Mouse (Mus musculus): ENCODE measurements around the gene Sult4a1. TPM values are rescaled to one million over a fixed set of nuclear protein-coding genes. Genes with fewer than 3 reads are reported as not detected.
A peak's percentile ranks its signal among the peaks of the same experiment; 100 is the strongest.

Sult4a1 gene
- total and polyA plus RNA-seq, 3 experiments: 0.20 to 0.86 TPM; not detected in 1

- TF ChIP-seq POLR2A (IDR thresholded peaks at IDR 0.05; ENCODE audit: insufficient read depth, low read depth, low read length): no peak
- no peak for TF ChIP-seq EP300 (IDR thresholded peaks at IDR 0.05; ENCODE audit: insufficient read depth, low read depth, low read length)
- TF ChIP-seq CTCF (IDR thresholded peaks at IDR 0.05): no peak
- Histone ChIP-seq H3K27ac (no peak within 1 kb of the TSS), H3K79me2 (replicated peaks; ENCODE audit: control insufficient read depth, insufficient read depth, low read length) (no peaks in the 10 kb centered on the region), H3K36me3 (ENCODE audit: control insufficient read depth, insufficient read depth, low read length) (no peaks in the 10 kb centered on the region), H3K27me3 (ENCODE audit: control insufficient read depth, insufficient read depth, low read length) (no peaks in the 10 kb centered on the region), H3K4me1 (ENCODE audit: control insufficient read depth, insufficient read depth, low read length) (no peaks in the 10 kb centered on the region), H3K4me3 (no peak within 1 kb of the TSS), H3K9ac (ENCODE audit: low read depth, low read length) (no peak within 1 kb of the TSS)
- WGBS: 59% methylated on average over 8 of the region's 8 CpGs
- intact Hi-C loops (cut with DNase I): loop anchor here (5.0 kb wide), 2 partner anchors 44 to 489 kb away; partner anchors contain the start of gene Pnpla3
- no peak for DNase-seq
Observed at GRCm38 (mm10) chr15:84123075-84123474, 17.5 kb upstream of the Sult4a1 start, which contains the start of gene Pnpla5. Gene Pnpla5 (minus strand): TSS chr15:84123175.

DNA sequence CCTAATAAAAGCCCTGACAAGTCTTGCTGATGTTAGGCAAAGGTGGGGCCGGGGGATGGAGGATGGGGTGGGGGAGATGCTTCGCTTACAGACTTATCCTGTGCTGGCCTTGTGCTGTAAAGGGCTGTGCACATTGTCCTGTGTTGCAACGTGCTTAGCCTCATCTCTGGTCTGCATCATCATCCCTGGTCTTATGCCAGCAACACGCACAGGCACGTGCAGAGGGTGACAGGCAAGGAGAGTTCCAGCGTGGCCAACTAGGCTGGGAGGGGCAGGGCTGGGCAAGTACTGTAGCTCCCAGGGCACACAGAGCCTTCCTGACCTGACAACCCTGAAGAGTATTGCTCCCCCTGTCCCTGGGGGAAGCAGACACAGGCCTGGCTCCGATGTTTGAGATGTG is 15.5 kb upstream of the Sult4a1 start:
- Histone ChIP-seq H3K79me2 (replicated peaks; ENCODE audit: control insufficient read depth, insufficient read depth, low read length) (no peaks in the 10 kb centered on the region), H3K4me1 (ENCODE audit: control insufficient read depth, insufficient read depth, low read length) (no peaks in the 10 kb centered on the region), H3K27ac (no peak overlapping the region), H3K4me3 (no peak overlapping the region), H3K36me3 (ENCODE audit: control insufficient read depth, insufficient read depth, low read length) (no peaks in the 10 kb centered on the region), H3K9ac (ENCODE audit: low read depth, low read length) (no peak overlapping the region), H3K27me3 (ENCODE audit: control insufficient read depth, insufficient read depth, low read length) (no peaks in the 10 kb centered on the region)
- no peak for DNase-seq
- intact Hi-C loops (cut with DNase I): loop anchor here (5.0 kb wide), 2 partner anchors 46 to 491 kb away; partner anchors contain the start of gene Pnpla3
- WGBS: 57% methylated on average over 7 of the region's 7 CpGs
- TF ChIP-seq CTCF (IDR thresholded peaks at IDR 0.05): no peak
- no peak for TF ChIP-seq EP300 (IDR thresholded peaks at IDR 0.05; ENCODE audit: insufficient read depth, low read depth, low read length)
- TF ChIP-seq POLR2A (IDR thresholded peaks at IDR 0.05; ENCODE audit: insufficient read depth, low read depth, low read length): no peak

DNA sequence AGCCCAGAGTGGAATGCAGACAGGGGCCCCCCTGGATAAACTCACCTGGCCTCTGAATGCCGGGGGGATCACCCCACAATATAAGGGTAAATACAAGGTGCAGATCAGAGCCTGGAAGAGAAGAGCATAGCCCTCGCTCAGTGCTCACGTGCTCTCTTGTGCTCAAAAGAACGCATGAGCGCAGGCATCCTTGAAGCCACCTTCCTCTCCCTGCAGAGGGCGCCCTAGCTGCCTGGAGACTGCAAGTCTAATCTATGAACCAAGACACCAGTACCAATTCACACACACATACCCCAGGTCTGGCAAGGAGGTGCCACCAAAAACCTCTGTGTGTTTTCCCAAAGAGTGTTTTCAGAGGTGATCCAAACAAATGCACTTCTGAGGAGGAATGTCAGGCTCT is 15.1 kb upstream of the Sult4a1 start:
- Histone ChIP-seq H3K27me3 (ENCODE audit: control insufficient read depth, insufficient read depth, low read length) (no peaks in the 10 kb centered on the region), H3K9ac (ENCODE audit: low read depth, low read length) (no peak overlapping the region), H3K36me3 (ENCODE audit: control insufficient read depth, insufficient read depth, low read length) (no peaks in the 10 kb centered on the region), H3K27ac (no peak overlapping the region), H3K4me3 (no peak overlapping the region), H3K4me1 (ENCODE audit: control insufficient read depth, insufficient read depth, low read length) (no peaks in the 10 kb centered on the region), H3K79me2 (replicated peaks; ENCODE audit: control insufficient read depth, insufficient read depth, low read length) (no peaks in the 10 kb centered on the region)
- DNase-seq: no peak
- intact Hi-C loops (cut with DNase I): loop anchor here (5.0 kb wide), 2 partner anchors 47 to 492 kb away; partner anchors contain the start of gene Pnpla3
- 28% methylated on average over 6 of the region's 6 CpGs for WGBS
- TF ChIP-seq POLR2A (IDR thresholded peaks at IDR 0.05; ENCODE audit: insufficient read depth, low read depth, low read length) (no peak), CTCF (IDR thresholded peaks at IDR 0.05) (peak; percentile 59), EP300 (IDR thresholded peaks at IDR 0.05; ENCODE audit: insufficient read depth, low read depth, low read length) (no peak)

- Histone ChIP-seq H3K79me2 (replicated peaks; ENCODE audit: control insufficient read depth, insufficient read depth, low read length) (no peaks in the 10 kb centered on the region), H3K27me3 (ENCODE audit: control insufficient read depth, insufficient read depth, low read length) (no peaks in the 10 kb centered on the region; the same call in 1 of the 2 replicates), H3K9ac (ENCODE audit: low read depth, low read length) (no peak overlapping the region), H3K4me1 (ENCODE audit: control insufficient read depth, insufficient read depth, low read length) (no peaks in the 10 kb centered on the region), H3K36me3 (ENCODE audit: control insufficient read depth, insufficient read depth, low read length) (no peaks in the 10 kb centered on the region), H3K27ac (no peak overlapping the region), H3K4me3 (no peak overlapping the region)
- intact Hi-C loops (cut with DNase I): loop anchor here (5.0 kb wide), 1 partner anchor 516 kb away; no protein-coding TSS in a partner anchor
- 90% methylated on average over 1 of the region's 1 CpGs for WGBS
- TF ChIP-seq EP300 (IDR thresholded peaks at IDR 0.05; ENCODE audit: insufficient read depth, low read depth, low read length) (no peak), CTCF (IDR thresholded peaks at IDR 0.05) (no peak), POLR2A (IDR thresholded peaks at IDR 0.05; ENCODE audit: insufficient read depth, low read depth, low read length) (no peak)
- DNase-seq: no peak
Observed at GRCm38 (mm10) chr15:84116466-84116865, 10.9 kb upstream of the Sult4a1 start.

DNA sequence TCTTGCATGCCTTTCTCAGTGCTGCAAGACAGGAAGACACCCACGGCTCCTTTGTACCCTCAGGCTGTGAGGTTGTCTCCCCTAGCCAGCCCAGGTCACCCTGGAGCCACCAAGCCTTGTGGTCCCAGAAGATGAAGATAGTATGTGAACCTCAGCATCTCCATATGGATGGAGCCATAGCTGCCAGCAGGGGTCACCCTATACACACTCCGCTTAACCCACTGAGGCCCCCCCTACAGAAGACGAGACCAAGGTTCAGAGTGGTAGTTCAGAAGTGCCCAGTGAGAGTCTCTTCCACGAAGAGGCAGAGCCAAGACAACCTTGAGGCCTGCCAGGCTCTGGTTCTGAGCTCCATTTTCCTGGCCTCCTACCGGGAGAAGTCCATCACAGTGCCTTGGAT is 10.2 kb upstream of the Sult4a1 start:
- H3K27me3 ChIP-seq (ENCODE audit: control insufficient read depth, insufficient read depth, low read length): no peaks in the 10 kb centered on the region; the same call in 1 of the 2 replicates
- no peaks in the 10 kb centered on the region for H3K36me3 ChIP-seq (ENCODE audit: control insufficient read depth, insufficient read depth, low read length)
- no peaks in the 10 kb centered on the region for H3K4me1 ChIP-seq (ENCODE audit: control insufficient read depth, insufficient read depth, low read length)
- 40% methylated on average over 5 of the region's 5 CpGs for WGBS
- no peak overlapping the region for H3K4me3 ChIP-seq
- intact Hi-C loops (cut with DNase I): loop anchor here (5.0 kb wide), 1 partner anchor 517 kb away; no protein-coding TSS in a partner anchor
- DNase-seq: no peak
- H3K27ac ChIP-seq: no peak overlapping the region
- H3K9ac ChIP-seq (ENCODE audit: low read depth, low read length): no peak overlapping the region
- H3K79me2 ChIP-seq (replicated peaks; ENCODE audit: control insufficient read depth, insufficient read depth, low read length): no peaks in the 10 kb centered on the region
- peak; percentile 62 for TF ChIP-seq CTCF (IDR thresholded peaks at IDR 0.05)
- TF ChIP-seq POLR2A (IDR thresholded peaks at IDR 0.05; ENCODE audit: insufficient read depth, low read depth, low read length): no peak

GRCm38 (mm10) chr15:84113873-84114272 is 8.3 kb upstream of the Sult4a1 start:
- TF ChIP-seq CTCF (IDR thresholded peaks at IDR 0.05) (no peak), EP300 (IDR thresholded peaks at IDR 0.05; ENCODE audit: insufficient read depth, low read depth, low read length) (no peak), POLR2A (IDR thresholded peaks at IDR 0.05; ENCODE audit: insufficient read depth, low read depth, low read length) (no peak)
- H3K27me3 ChIP-seq (ENCODE audit: control insufficient read depth, insufficient read depth, low read length): no peaks in the 10 kb centered on the region; the same call in 1 of the 2 replicates
- H3K79me2 ChIP-seq (replicated peaks; ENCODE audit: control insufficient read depth, insufficient read depth, low read length): no peaks in the 10 kb centered on the region
- 57% methylated on average over 6 of the region's 6 CpGs for WGBS
- H3K9ac ChIP-seq (ENCODE audit: low read depth, low read length): no peak overlapping the region
- intact Hi-C loops (cut with DNase I): no loop called here
- no peaks in the 10 kb centered on the region for H3K36me3 ChIP-seq (ENCODE audit: control insufficient read depth, insufficient read depth, low read length)
- no peaks in the 10 kb centered on the region for H3K4me1 ChIP-seq (ENCODE audit: control insufficient read depth, insufficient read depth, low read length)
- no peak overlapping the region for H3K27ac ChIP-seq
- DNase-seq: no peak
- H3K4me3 ChIP-seq: no peak overlapping the region

Measured in heart, adult 2 months (tissue).